Mouse (Mus musculus): Measurements from ENCODE around the gene Trim47.
"Not testable (repeated sequence)": the region's sequence is repeated elsewhere in the genome, so short reads cannot be mapped to it uniquely, and the experiment has no call there.

The Trim47 gene

DNA sequence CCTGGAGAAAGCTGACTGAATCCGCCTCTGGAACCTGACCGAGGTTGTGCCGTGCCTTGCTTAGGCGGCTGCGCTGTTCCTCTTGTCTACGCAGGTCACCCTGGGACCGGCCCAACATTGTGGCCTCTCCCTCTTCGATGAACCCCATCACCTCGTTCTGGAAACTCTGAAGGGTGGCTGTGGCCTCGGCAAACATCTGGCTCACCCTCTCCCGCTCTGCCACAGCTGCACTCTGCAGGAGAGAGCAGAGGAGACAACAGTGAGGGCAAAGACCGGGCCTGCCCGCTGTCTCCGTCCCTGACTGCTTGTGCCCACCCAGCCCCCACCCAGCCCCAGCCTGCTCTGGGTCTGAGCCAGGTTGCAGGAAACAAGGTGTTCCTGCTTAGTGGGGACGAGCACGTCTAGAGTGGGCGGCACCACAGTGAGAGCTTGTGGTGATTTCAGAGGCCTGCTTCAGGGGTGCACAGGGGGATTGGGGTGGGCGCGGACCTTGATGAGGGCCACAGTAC lies 19.2 kb downstream of the Trim47 start:
- no peak for DNase-seq (ENCODE audit: low spot score)

DNA sequence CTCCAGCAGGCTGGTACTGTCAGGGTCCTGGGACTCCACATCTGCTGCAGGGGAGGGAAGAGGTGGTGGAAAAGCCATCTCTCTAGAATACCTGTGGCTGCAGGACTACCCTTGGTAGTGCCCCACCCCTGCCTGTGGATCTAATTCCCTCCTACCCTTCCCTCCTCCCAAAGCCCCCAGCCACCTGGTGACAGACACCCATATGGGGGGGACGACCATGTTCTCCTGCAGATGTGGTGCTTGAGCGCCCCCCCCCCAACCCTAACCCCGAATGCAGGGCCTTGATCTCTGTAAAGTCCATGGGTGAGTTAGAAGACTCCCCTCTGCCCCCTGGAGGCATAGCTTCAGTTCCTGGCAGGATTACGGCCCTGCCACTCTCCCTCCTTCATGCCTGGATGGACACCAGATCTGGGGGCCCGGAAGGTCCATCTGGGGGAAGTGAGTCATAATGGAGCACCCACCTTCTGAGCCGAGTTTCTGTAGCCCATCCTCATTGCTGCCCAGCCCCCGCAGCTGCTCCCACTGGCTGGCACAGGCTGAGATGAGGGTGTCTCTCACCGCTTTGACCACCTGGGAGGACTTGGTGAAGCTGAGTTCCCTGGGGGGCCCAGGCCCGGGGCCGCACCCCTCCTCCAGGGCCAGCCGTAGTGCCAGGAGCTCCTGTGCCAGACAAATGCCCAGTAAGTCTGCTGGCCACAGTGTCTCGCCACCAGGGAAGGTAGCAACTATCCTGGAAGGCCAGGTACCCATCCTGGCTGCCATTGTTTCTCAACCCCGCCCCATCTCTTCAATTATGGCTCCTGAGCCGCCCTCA lies 19.8 kb downstream of the Trim47 start:
- no peak for DNase-seq (ENCODE audit: low spot score)

GRCm38 (mm10) chr11:116106154-116106962 lies 20.7 kb downstream of the Trim47 start:
- DNase-seq (ENCODE audit: low spot score) = no peak

DNA sequence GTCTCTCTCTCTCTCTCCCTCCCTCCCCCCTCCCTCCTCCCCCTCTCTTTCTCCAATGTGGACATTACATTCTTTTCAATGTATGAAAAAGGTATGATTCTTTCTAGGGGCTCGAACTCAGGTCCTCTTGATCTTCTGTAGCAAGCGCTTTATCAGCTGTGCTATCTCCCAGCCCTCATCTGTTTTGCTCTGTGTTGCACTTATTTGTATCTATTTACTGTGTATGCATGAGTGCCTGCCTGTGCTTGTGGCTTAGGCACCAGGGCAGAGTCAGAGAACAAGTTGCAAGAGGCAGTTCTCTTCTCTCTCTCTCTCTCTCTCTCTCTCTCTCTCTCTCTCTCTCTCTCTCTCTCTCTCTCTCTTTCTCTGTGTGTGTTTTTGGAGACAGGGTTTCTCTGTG lies 21.9 kb downstream of the Trim47 start:
- no peak for DNase-seq (ENCODE audit: low spot score)

GRCm38 (mm10) chr11:116104006-116104646 lies 22.9 kb downstream of the Trim47 start:
- DNase-seq (ENCODE audit: low spot score) = no peak

DNA sequence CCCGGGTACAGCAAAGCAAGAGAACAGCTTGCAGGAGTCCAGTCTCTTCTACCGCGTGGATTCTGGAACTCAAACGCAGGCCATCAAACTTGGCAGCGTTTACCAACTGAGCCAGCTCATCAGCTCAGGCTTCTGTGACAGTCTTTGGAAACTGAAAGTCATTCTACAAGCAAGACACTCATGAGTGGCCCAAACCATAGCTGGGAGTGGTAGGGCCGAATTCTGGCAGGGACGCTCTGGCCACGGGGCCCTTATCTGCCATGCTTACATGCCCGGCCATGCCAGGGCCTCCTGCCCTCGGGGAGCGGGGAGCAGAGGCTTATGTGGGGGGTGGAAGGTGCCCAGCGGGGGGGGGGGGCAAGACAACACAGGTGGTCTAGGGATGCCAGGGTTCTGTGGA lies 23.4 kb downstream of the Trim47 start:
- DNase-seq (ENCODE audit: low spot score) = no peak

- DNase-seq (ENCODE audit: low spot score) = no peak
Observed at GRCm38 (mm10) chr11:116102472-116102871, 24.5 kb downstream of the Trim47 start.

GRCm38 (mm10) chr11:116101931-116102381 lies 25.1 kb downstream of the Trim47 start:
- DNase-seq (ENCODE audit: low spot score) = no peak

DNA sequence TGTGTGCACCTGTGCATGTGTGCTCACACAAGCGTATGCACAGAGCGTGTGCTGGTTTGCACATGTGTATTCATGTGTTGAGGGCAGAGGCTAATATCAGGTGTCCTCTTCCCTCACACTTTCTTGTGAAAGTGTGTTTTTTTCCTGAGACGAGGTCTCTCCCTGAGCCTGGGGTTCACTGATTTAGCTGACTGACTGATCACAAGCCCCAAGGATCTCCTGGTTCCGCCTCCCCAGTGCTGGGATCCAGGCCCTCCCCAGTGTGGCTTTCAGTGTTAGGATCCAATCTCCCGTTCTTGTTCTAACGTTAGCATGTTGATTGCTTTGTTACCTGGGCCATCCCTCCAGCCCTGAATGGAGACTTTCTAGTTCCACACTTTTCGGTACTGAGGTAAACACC lies 26.2 kb downstream of the Trim47 start:
- no peak for DNase-seq (ENCODE audit: low spot score)

DNA sequence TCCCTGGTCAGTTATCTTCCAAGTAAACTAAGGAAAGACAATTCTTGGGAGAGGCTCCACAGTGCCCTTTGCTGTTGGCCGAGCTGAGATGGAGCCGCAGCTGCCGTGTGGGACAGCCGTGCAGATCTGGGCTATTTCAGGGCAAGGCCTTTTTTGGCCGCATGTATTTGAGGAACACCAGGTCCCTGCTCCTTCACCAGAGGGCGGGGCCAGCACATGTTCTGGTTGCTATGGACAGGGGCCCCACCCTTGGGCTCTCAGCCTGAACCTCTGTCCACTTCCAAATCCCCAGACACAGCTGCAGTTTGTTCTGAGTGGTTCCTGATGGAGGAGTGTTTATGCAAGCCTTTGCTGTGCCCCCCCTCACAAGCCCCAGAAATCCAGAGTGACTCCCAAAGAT lies 26.6 kb downstream of the Trim47 start:
- DNase-seq (ENCODE audit: low spot score) = no peak

GRCm38 (mm10) chr11:116099462-116099861 lies 27.5 kb downstream of the Trim47 start:
- DNase-seq (ENCODE audit: low spot score) = no peak

DNA sequence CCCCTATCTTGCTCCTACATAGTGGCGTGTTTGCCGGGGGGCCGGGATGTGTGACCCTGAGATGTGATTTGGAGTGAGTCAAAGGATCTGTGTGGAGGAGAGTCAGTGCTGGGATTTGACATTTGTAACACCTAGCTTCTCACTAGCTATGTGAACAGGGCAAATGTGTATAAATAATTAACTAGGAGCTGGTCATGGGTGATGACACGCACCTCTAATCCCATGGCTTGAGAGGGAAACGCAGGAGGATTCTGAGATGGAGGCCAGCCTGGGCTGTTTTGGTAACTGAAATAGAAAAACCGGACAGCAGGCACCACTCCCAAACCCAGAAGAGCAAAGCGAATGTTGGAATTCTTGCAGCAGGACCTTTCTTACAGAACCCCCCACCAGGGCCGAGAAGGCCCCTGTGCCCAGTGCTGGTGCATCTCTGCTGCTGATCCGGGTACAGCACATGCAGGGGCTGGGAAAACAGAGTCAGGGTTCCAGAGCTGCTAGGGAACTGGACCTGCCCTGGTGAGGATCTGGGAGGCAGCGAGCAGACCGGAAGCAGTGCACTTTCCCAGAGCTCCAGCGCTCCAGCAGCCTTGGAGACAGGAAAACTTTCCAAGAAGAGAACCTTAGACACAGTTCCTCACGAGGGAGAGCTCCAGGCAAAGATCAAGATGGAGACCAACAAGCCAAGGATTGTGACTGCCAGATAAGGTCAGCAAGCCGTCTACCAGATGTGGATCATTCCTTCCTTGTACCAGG lies 28.1 kb downstream of the Trim47 start:
- DNase-seq (ENCODE audit: low spot score) = no peak

GRCm38 (mm10) chr11:116096213-116097108 lies 30.5 kb downstream of the Trim47 start:
- DNase-seq (ENCODE audit: low spot score) = no peak

GRCm38 (mm10) chr11:116095573-116095972 lies 31.4 kb downstream of the Trim47 start:
- DNase-seq (ENCODE audit: low spot score) = no peak

GRCm38 (mm10) chr11:116093771-116094565 lies 33.0 kb downstream of the Trim47 start:
- DNase-seq (ENCODE audit: low spot score) = no peak

DNA sequence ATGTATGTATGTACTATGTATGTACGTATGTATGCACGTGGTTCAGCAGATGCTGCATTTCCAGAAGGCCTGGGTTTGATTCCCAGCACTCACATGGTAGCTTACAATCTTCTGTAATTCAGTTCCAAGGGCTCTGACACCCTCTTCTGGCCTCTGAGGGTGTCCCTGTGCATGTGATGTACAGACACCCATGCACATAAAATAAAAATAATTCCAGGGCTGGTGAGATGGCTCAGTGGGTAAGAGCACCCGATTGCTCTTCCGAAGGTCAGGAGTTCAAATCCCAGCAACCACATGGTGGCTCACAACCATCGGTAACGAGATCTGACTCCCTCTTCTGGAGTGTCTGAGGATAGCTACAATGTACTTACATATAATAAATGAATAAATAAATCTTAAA lies 34.1 kb downstream of the Trim47 start:
- DNase-seq (ENCODE audit: low spot score) = not testable (repeated sequence)

DNA sequence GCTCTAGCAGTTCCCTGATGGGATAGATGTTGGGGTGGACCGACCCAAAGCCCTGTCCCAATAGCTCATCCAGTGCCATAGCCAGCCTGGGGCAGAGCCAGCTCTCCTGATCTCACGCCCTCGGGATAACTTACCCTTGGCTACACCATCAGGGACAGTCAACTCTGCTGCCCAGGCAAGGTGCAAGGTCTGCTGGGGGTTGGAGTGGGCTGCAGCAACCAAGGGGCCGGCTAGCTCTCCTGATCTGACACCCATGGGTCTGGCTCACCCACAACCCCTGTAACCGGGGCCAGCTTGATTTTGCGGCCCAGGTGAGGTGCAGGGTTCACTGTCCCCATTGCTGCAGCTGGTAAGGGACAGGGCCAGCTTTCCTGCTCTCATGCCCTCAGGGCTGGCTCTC lies 35.4 kb downstream of the Trim47 start:
- no peak for DNase-seq (ENCODE audit: low spot score)

- DNase-seq (ENCODE audit: low spot score) = no peak
Observed at GRCm38 (mm10) chr11:116089545-116089944, 37.5 kb downstream of the Trim47 start.

DNA sequence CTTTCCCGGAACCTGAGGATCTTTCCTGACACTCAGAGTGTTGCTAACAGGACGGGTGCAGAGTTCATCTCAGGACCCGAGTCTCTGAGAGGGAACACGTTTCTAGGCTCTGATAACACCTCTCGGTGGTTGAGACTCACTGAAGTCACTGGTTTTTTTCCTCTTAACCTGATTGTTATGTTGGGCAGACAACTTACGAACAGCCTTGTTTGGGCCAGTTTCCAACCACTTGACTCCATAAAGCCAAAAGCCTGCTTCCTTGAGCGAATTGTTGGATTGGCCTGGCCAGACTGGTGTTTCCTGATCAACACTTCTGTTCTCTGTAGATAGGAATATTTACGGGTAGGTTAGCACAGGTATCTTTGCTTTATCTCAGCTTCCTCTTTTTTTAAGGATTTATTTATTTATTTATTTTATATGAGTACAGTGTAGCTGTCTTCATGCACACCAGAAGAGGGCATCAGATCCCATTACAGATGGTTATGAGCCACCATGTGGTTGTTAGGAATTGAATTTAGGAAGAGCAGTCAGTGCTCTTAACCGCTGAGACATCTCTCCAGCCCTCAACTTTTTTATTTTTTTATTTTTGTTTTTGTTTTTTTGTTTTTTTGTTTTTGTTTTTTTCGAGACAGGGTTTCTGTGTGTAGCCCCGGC lies 38.1 kb downstream of the Trim47 start:
- no peak for DNase-seq (ENCODE audit: low spot score)

All from layer of hippocampus, adult 11-12 months (tissue).